Mouse (Mus musculus): ENCODE data around the gene Spem1. TPM values are rescaled to one million over a fixed set of nuclear protein-coding genes. Genes with fewer than 3 reads are reported as not detected.
A peak's percentile ranks its signal among the peaks of the same experiment; 100 is the strongest.

The Spem1 gene
- polyA plus RNA-seq, 1 experiment = not detected

DNA sequence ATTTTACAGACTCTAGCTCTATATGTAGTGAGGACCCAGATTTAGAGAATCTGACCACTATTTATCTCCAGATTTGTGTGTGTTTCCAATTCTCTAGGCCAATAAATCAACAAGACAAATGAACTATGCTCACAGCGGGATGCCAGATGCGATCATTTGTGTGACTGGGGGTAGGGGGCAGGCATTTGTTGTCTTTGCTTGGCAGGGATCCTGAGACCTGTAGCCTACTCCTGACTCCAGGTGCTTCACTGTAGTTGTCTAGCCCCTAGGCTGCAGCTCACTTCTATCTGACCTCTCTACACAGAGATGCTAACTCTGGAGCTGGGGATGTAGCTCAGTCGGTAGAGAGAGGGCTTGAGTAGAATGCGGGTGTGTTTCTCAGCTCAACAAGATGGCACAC, 40.2 kb downstream of the Spem1 start:
- no peaks in the 10 kb centered on the region for H3K27me3 ChIP-seq (ENCODE audit: control insufficient read depth, insufficient read depth, low read length, poor library complexity, severe bottlenecking)
- H3K9ac ChIP-seq (ENCODE audit: low read depth, poor library complexity, severe bottlenecking) = no peak overlapping the region
- H3K4me1 ChIP-seq (ENCODE audit: control insufficient read depth, insufficient read depth, low read length) = no peaks in the 10 kb centered on the region
- no peaks in the 10 kb centered on the region for H3K9me3 ChIP-seq (replicated peaks; ENCODE audit: control insufficient read depth, insufficient read depth, low read length, poor library complexity, severe bottlenecking)
- 0 out of 2 replicates have a peak overlapping the region, but pooled peaks have one; percentile 14 for H3K27ac ChIP-seq (ENCODE audit: insufficient read depth, low read length)
- no peak overlapping the region for H3K4me3 ChIP-seq (ENCODE audit: low read depth, low read length)
- H3K36me3 ChIP-seq (ENCODE audit: control insufficient read depth, insufficient read depth, low read length, poor library complexity, severe bottlenecking) = no peaks in the 10 kb centered on the region
- TF ChIP-seq POLR2A (IDR thresholded peaks at IDR 0.05; ENCODE audit: insufficient read depth, low read length) (no peak), CTCF (IDR thresholded peaks at IDR 0.05; ENCODE audit: low read depth, low read length) (no peak), EP300 (IDR thresholded peaks at IDR 0.05; ENCODE audit: insufficient read depth, low read depth, low read length) (no peak)

DNA sequence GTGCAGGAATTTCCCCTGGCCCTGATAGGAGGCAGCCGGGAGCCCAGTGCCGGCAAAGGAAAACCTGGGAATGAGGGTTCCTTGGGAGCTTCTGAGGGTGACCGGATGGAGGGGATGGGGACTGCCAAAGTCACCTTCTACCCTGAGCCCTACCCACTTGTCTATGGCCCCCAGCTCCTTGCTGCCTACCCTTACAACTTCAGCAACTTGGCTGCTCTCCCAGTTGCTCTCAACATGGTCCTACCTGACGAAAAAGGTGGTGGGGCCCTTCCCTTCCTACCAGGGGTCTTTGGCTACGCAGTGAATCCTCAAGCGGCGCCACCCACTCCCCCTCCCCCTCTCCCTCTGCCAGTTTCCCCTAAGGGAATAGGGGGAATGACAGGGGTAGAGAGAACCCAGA, 43.0 kb downstream of the Spem1 start:
- Histone ChIP-seq H3K36me3 (ENCODE audit: control insufficient read depth, insufficient read depth, low read length, poor library complexity, severe bottlenecking) (no peaks in the 10 kb centered on the region), H3K4me1 (ENCODE audit: control insufficient read depth, insufficient read depth, low read length) (peaks cover 6% of the 10 kb centered on the region), H3K4me3 (ENCODE audit: low read depth, low read length) (no peak overlapping the region), H3K9me3 (replicated peaks; ENCODE audit: control insufficient read depth, insufficient read depth, low read length, poor library complexity, severe bottlenecking) (no peaks in the 10 kb centered on the region), H3K27ac (ENCODE audit: insufficient read depth, low read length) (no peak overlapping the region), H3K27me3 (ENCODE audit: control insufficient read depth, insufficient read depth, low read length, poor library complexity, severe bottlenecking) (no peaks in the 10 kb centered on the region), H3K9ac (ENCODE audit: low read depth, poor library complexity, severe bottlenecking) (no peak overlapping the region)
- TF ChIP-seq CTCF (IDR thresholded peaks at IDR 0.05; ENCODE audit: low read depth, low read length) (no peak), EP300 (IDR thresholded peaks at IDR 0.05; ENCODE audit: insufficient read depth, low read depth, low read length) (no peak), POLR2A (IDR thresholded peaks at IDR 0.05; ENCODE audit: insufficient read depth, low read length) (no peak)

DNA sequence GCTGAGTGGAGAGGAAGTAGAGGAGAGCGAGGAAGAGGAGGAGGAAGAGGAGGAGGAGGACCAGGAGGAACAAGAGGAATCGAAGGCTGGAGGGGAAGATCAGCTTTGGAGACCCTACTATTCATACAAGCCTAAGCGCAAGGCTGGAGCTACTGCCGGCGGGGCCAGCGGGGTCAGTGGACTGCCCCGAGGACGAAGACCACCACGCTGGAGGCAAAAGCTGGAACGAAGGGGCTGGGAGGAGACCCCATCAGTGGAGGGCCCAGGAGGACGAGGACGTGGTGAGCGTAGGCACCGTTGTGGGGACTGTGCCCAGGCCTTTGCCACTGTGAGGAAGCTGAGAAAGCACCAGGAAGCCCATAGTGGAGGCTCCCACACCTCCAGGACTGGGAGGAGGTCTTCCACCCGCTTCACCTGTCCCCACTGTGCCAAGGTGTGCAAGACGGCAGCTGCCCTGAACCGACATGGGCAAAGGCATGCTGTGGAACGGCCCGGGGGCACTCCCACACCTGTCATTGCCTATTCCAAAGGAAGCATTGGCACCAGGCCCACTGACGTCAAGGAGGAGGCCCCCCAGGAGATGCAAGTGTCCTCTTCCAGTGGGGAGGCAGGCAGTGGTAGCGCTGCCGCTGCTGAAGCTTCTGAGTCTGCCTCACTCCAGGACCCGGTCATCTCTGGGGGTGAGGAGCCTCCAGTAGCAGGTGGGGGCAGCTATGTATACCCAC, 43.6 kb downstream of the Spem1 start:
- Histone ChIP-seq H3K9ac (ENCODE audit: low read depth, poor library complexity, severe bottlenecking) (no peak overlapping the region), H3K36me3 (ENCODE audit: control insufficient read depth, insufficient read depth, low read length, poor library complexity, severe bottlenecking) (no peaks in the 10 kb centered on the region), H3K4me3 (ENCODE audit: low read depth, low read length) (no peak overlapping the region), H3K4me1 (ENCODE audit: control insufficient read depth, insufficient read depth, low read length) (peaks cover 6% of the 10 kb centered on the region), H3K9me3 (replicated peaks; ENCODE audit: control insufficient read depth, insufficient read depth, low read length, poor library complexity, severe bottlenecking) (no peaks in the 10 kb centered on the region), H3K27me3 (ENCODE audit: control insufficient read depth, insufficient read depth, low read length, poor library complexity, severe bottlenecking) (no peaks in the 10 kb centered on the region), H3K27ac (ENCODE audit: insufficient read depth, low read length) (no peak overlapping the region)
- no peak for TF ChIP-seq POLR2A (IDR thresholded peaks at IDR 0.05; ENCODE audit: insufficient read depth, low read length)
- TF ChIP-seq CTCF (IDR thresholded peaks at IDR 0.05; ENCODE audit: low read depth, low read length) = no peak
- no peak for TF ChIP-seq EP300 (IDR thresholded peaks at IDR 0.05; ENCODE audit: insufficient read depth, low read depth, low read length)

DNA sequence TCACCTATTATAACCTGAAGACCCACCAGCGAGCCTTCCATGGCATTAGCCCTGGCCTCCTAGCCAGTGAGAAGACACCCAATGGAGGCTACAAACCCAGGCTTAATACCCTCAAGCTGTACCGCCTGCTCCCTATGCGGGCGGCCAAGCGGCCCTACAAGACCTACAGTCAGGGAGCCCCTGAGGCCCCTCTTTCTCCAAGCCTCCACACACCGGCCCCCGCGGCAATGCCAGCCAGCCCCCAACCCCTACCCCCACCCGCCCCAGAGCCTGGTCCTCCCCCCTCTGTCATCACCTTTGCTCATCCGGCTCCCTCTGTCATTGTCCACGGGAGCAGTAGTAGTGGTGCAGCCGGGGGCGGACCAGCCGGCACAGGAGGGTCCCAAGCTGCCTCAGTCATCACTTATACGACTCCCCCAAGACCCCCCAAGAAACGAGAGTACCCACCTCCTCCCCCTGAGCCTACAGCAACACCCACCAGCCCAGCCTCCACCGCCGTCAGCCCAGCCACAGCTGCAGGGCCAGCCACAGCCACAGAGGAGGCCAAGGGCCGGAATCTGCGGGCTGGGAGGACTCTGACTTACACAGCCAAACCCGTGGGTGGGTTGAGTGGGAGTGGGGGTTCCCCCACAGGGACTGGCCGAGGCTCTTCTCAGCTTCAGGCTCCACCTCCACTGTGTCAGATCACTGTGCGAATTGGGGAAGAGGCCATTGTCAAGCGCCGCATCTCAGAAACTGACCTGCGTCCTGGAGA, 44.3 kb downstream of the Spem1 start:
- TF ChIP-seq POLR2A (IDR thresholded peaks at IDR 0.05; ENCODE audit: insufficient read depth, low read length) (no peak), CTCF (IDR thresholded peaks at IDR 0.05; ENCODE audit: low read depth, low read length) (no peak), EP300 (IDR thresholded peaks at IDR 0.05; ENCODE audit: insufficient read depth, low read depth, low read length) (no peak)
- H3K27ac ChIP-seq (ENCODE audit: insufficient read depth, low read length) = no peak overlapping the region
- no peak overlapping the region for H3K4me3 ChIP-seq (ENCODE audit: low read depth, low read length)
- no peaks in the 10 kb centered on the region for H3K9me3 ChIP-seq (replicated peaks; ENCODE audit: control insufficient read depth, insufficient read depth, low read length, poor library complexity, severe bottlenecking)
- peaks cover 6% of the 10 kb centered on the region for H3K4me1 ChIP-seq (ENCODE audit: control insufficient read depth, insufficient read depth, low read length)
- no peaks in the 10 kb centered on the region for H3K36me3 ChIP-seq (ENCODE audit: control insufficient read depth, insufficient read depth, low read length, poor library complexity, severe bottlenecking)
- no peak overlapping the region for H3K9ac ChIP-seq (ENCODE audit: low read depth, poor library complexity, severe bottlenecking)
- H3K27me3 ChIP-seq (ENCODE audit: control insufficient read depth, insufficient read depth, low read length, poor library complexity, severe bottlenecking) = no peaks in the 10 kb centered on the region

DNA sequence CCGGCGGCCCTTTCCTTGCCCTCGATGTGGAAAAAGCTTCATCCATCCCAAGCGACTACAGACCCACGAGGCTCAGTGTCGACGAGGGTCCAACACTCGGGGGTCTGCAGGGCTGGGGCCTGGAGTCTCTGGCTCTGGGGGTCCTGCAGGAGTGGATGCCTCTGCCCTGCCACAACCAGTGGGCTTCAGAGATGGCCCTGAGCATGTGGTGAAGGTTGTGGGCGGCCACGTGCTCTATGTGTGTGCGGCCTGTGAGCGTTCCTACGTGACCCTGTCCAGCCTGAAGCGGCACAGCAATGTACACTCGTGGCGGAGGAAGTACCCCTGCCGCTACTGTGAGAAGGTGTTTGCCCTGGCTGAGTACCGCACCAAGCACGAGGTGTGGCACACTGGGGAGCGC, 45.5 kb downstream of the Spem1 start:
- Histone ChIP-seq H3K4me1 (ENCODE audit: control insufficient read depth, insufficient read depth, low read length) (peaks cover 6% of the 10 kb centered on the region), H3K27ac (ENCODE audit: insufficient read depth, low read length) (no peak overlapping the region), H3K27me3 (ENCODE audit: control insufficient read depth, insufficient read depth, low read length, poor library complexity, severe bottlenecking) (no peaks in the 10 kb centered on the region), H3K36me3 (ENCODE audit: control insufficient read depth, insufficient read depth, low read length, poor library complexity, severe bottlenecking) (no peaks in the 10 kb centered on the region), H3K9me3 (replicated peaks; ENCODE audit: control insufficient read depth, insufficient read depth, low read length, poor library complexity, severe bottlenecking) (no peaks in the 10 kb centered on the region), H3K4me3 (ENCODE audit: low read depth, low read length) (no peak overlapping the region), H3K9ac (ENCODE audit: low read depth, poor library complexity, severe bottlenecking) (peak overlapping the region; percentile 19)
- no peak for TF ChIP-seq EP300 (IDR thresholded peaks at IDR 0.05; ENCODE audit: insufficient read depth, low read depth, low read length)
- no peak for TF ChIP-seq CTCF (IDR thresholded peaks at IDR 0.05; ENCODE audit: low read depth, low read length)
- TF ChIP-seq POLR2A (IDR thresholded peaks at IDR 0.05; ENCODE audit: insufficient read depth, low read length) = no peak

DNA sequence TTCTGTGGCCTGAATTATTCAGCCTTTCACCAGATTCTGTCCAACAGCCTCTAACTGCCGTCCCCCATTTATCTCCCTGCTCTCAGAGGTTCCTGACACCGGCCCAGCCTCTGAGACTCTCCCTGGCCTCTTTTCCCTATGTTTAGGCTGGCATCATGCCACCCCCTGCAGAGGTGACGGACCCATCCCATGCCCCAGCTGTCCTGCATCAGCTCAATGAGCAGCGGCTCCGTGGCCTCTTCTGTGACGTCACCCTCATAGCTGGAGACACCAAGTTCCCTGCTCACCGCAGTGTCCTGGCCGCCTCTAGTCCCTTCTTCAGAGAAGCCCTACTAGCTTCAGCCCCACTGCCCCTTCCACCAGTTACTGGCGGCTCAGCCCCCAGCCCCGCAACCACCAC, 46.3 kb downstream of the Spem1 start:
- Histone ChIP-seq H3K4me3 (ENCODE audit: low read depth, low read length) (peak overlapping the region; percentile 21; the same call in 1 of the 2 replicates), H3K27me3 (ENCODE audit: control insufficient read depth, insufficient read depth, low read length, poor library complexity, severe bottlenecking) (no peaks in the 10 kb centered on the region), H3K4me1 (ENCODE audit: control insufficient read depth, insufficient read depth, low read length) (peaks cover 6% of the 10 kb centered on the region), H3K36me3 (ENCODE audit: control insufficient read depth, insufficient read depth, low read length, poor library complexity, severe bottlenecking) (no peaks in the 10 kb centered on the region), H3K9ac (ENCODE audit: low read depth, poor library complexity, severe bottlenecking) (peak overlapping the region; percentile 19), H3K27ac (ENCODE audit: insufficient read depth, low read length) (no peak overlapping the region), H3K9me3 (replicated peaks; ENCODE audit: control insufficient read depth, insufficient read depth, low read length, poor library complexity, severe bottlenecking) (no peaks in the 10 kb centered on the region)
- TF ChIP-seq POLR2A (IDR thresholded peaks at IDR 0.05; ENCODE audit: insufficient read depth, low read length) (no peak), EP300 (IDR thresholded peaks at IDR 0.05; ENCODE audit: insufficient read depth, low read depth, low read length) (no peak), CTCF (IDR thresholded peaks at IDR 0.05; ENCODE audit: low read depth, low read length) (no peak)

Data from ES-Bruce4 (cell line).